Mouse (Mus musculus) kidney, postnatal 0 days (tissue): ENCODE data around the gene Cdc16. TPM values are rescaled to one million over a fixed set of nuclear protein-coding genes. Genes with fewer than 3 reads are reported as not detected.

Source experiments
- ATAC-seq: fragments of 200-750 bp; cut with Nextera tagmentation; replicated peaks from 2 replicates; pipeline ENCODE4 v1.8.0; 2017; ENCODE audit warnings: low read depth, moderate number of reproducible peaks, moderate TSS enrichment, moderate library complexity; ENCODE audit not compliant: low FRiP score
- DNase-seq: peaks from one replicate; pipeline ENCODE4 v3.0.0-alpha.2; 2016; ENCODE audit warnings: low spot score
- H3K27ac ChIP-seq: fragments of 300-500 bp; sonication (generic); 2 replicates; pipeline ENCODE4 v1.5.1; 2014; ENCODE audit warnings: mild to moderate bottlenecking
- H3K27me3 ChIP-seq: fragments of 300-500 bp; sonication (generic); 2 replicates; pipeline ENCODE4 v1.6.1; 2014; ENCODE audit warnings: low read length, mixed read lengths; ENCODE audit not compliant: insufficient read depth
- H3K36me3 ChIP-seq: fragments of 300-500 bp; sonication (generic); 2 replicates; pipeline ENCODE4 v1.6.1; 2014; ENCODE audit warnings: low read length, mixed read lengths; ENCODE audit not compliant: insufficient read depth
- H3K4me1 ChIP-seq: fragments of 300-500 bp; sonication (generic); replicated peaks from 2 replicates; pipeline ENCODE4 v1.6.1; 2014; ENCODE audit warnings: antibody characterized with exemption, low read length, mixed read lengths; ENCODE audit not compliant: insufficient read depth
- H3K4me2 ChIP-seq: fragments of 300-500 bp; sonication (generic); 2 replicates; pipeline ENCODE4 v1.6.1; 2014; ENCODE audit warnings: mild to moderate bottlenecking, low read length, moderate library complexity, mixed read lengths
- H3K4me3 ChIP-seq: fragments of 300-500 bp; sonication (generic); replicated peaks from 2 replicates; pipeline ENCODE4 v1.5.1; 2014; ENCODE audit warnings: low read depth, low read length
- H3K9ac ChIP-seq: fragments of 300-500 bp; sonication (generic); 2 replicates; pipeline ENCODE4 v1.6.1; 2014; ENCODE audit warnings: low read depth, low read length
- H3K9me3 ChIP-seq: fragments of 300-500 bp; sonication (generic); replicated peaks from 2 replicates; pipeline ENCODE4 v1.6.1; 2016; ENCODE audit warnings: low read length, inconsistent platforms, mixed read lengths
- CTCF ChIP-seq: IDR thresholded peaks from 2 replicates; pipeline ENCODE4 v1.5.1; 2016; ENCODE audit warnings: antibody characterized with exemption, low read depth, mild to moderate bottlenecking, moderate library complexity
- WGBS: fragments of 180-500 bp; shearing (Covaris S2); extraction: QIAGEN DNeasy Blood & Tissue Kit; methylation state at CpG from one replicate; pipeline ENCODE4 v1.1.7; 2014; 5-methylcytosine and 5-hydroxymethylcytosine counted together
- polyA plus RNA-seq: library from polyadenylated mRNA; unstranded; fragments of >200 nt; fragmentation: Nextera tagmentation; extraction: Ambion mirVana; gene quantifications from 2 replicates; pipeline ENCODE4 v1.2.1, GENCODE M21; 2015

Gene Cdc16
- polyA plus RNA-seq, 1 experiment from 2014 or later, result 119 TPM

DNA sequence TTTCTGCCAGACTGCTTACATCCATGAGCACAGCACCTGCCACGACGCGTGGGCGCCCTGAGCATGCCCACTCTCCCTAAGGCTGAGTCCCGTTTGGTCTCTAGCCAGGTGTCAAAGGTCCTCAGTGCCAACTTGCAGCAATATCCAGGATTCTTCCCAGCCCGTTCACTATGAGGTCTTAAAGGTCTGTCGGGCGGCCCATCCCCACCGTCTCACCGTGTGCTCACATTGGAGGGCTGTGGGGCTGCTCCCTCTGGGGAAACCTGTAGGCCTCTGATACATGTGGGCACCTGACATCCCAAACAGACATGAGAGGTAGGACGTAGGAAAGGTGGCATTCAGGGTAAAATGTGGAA lies 36.2 kb downstream of the Cdc16 start:
- WGBS, result 71% methylated on average over 11 of the region's 11 CpGs
- Histone ChIP-seq H3K4me3 (no peak overlapping the region), H3K36me3 (peaks cover 45% of the 10 kb centered on the region), H3K27ac (no peak overlapping the region), H3K9ac (no peak overlapping the region), H3K4me1 (no peaks in the 10 kb centered on the region), H3K9me3 (no peaks in the 10 kb centered on the region), H3K27me3 (no peaks in the 10 kb centered on the region), H3K4me2 (no peak overlapping the region)
- no peak for TF ChIP-seq CTCF
- DNase-seq (no peak), ATAC-seq (no peak)

DNA sequence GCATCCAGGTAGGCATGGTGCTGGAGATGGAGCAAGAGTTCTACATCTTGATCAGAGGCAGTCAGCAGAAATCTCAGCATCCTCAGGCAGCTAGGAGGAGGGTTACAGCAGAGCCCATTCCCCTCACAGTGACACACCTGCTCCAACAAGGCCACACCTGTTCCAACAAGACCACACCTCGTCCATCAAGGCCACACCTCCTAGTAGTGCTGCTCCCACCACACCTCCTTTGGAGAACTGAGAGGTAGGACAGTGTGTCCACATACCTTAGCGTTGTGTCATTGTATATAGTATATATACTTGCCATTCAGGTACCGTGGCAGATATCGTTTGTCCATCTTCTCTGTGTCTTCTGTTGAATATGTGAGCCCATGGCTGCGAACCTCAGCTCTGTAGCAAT lies 40.2 kb downstream of the Cdc16 start:
- H3K9me3 ChIP-seq, result no peaks in the 10 kb centered on the region
- no peaks in the 10 kb centered on the region for H3K4me1 ChIP-seq
- no peak overlapping the region for H3K4me2 ChIP-seq
- TF ChIP-seq CTCF, result no peak
- ATAC-seq (no peak), DNase-seq (no peak)
- peaks cover 40% of the 10 kb centered on the region for H3K36me3 ChIP-seq
- H3K27me3 ChIP-seq, result no peaks in the 10 kb centered on the region
- H3K9ac ChIP-seq, result no peak overlapping the region
- no peak overlapping the region for H3K4me3 ChIP-seq
- no peak overlapping the region for H3K27ac ChIP-seq
- WGBS, result 94% methylated on average over 5 of the region's 5 CpGs

DNA sequence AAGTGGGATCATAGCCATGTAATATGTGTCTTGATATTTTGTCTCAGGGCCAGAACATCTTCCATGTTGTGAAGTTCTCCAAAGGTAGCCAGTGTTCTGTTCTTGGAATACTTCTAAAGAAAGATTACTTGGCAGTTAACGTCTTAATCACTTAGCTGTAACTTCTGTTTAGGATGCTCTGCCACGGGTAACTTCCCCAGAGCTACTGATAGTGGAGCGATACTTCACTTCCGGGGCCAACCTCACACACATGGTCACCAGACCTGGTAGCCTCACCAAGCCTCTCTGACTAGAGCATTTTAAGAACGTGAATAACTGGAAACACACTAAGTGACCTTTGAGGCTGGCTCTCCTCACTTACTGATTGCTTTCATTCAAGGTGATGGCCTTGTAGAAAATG lies 42.1 kb downstream of the Cdc16 start:
- TF ChIP-seq CTCF, result no peak
- Histone ChIP-seq H3K4me1 (no peaks in the 10 kb centered on the region), H3K4me2 (no peak overlapping the region), H3K4me3 (no peak overlapping the region), H3K36me3 (peaks cover 30% of the 10 kb centered on the region), H3K27me3 (no peaks in the 10 kb centered on the region), H3K27ac (no peak overlapping the region), H3K9ac (no peak overlapping the region), H3K9me3 (no peaks in the 10 kb centered on the region)
- DNase-seq (no peak), ATAC-seq (no peak)
- 92% methylated on average over 5 of the region's 5 CpGs for WGBS

DNA sequence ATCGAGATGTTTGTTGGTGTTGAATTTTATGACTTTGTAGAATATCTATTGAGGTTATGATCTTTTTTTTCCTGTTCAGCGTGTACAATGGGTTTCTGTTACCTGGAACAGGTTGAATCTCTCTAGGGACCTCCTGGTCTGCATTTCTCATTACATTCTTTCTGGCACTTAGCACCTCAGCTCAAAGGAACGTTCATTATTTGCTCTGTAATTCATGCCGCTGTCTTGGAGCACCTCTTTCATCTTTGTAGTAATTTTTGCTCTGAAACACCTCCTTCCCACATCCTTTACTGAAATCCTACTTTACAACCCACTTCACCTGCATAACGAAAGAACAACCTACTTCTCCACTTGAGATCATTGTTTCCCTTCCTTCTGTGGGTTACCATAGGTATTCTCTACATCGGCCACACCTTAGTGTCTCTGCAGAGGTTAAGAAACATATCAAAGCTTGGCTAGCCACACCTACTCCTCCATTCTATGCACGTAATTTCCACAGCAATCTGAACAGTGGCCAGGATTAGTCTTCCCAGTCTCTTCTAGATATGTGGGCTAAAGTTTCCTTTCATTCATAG lies 71.2 kb downstream of the Cdc16 start:
- Histone ChIP-seq H3K4me2 (no peak overlapping the region), H3K36me3 (no peaks in the 10 kb centered on the region), H3K4me1 (no peaks in the 10 kb centered on the region), H3K4me3 (no peak overlapping the region), H3K9me3 (no peaks in the 10 kb centered on the region), H3K27ac (no peak overlapping the region), H3K27me3 (no peaks in the 10 kb centered on the region), H3K9ac (no peak overlapping the region)
- no peak for ATAC-seq
- WGBS, result 68% methylated on average over 7 of the region's 7 CpGs
- DNase-seq, result no peak
- no peak for TF ChIP-seq CTCF

Other genes with a start within 250 kb of the Cdc16 start
- gene 1700029H14Rik, start 195.2 kb upstream of the Cdc16 start, polyA plus RNA-seq, result not detected in 2 replicates
- gene Rasa3, start 80.1 kb upstream of the Cdc16 start, polyA plus RNA-seq, result 14.0 and 15.6 TPM in 2 replicates
- not detected in 2 replicates for gene Cfap97d2, start 51.8 kb upstream of the Cdc16 start, polyA plus RNA-seq
- 42.8 and 43.1 TPM in 2 replicates for gene Upf3a, start 27.9 kb downstream of the Cdc16 start, polyA plus RNA-seq
- not detected in 2 replicates for gene AF366264, start 80.7 kb downstream of the Cdc16 start, polyA plus RNA-seq
- gene Champ1, start 112.0 kb downstream of the Cdc16 start, polyA plus RNA-seq, result 22.1 and 23.6 TPM in 2 replicates
- gene Coprs, start 132.6 kb downstream of the Cdc16 start, polyA plus RNA-seq, result 65.2 and 66.7 TPM in 2 replicates